Mouse (Mus musculus) lung, postnatal 0 days (tissue): ENCODE data around the gene Arhgap25.

Experiments used
- CTCF ChIP-seq: IDR thresholded peaks from 2 replicates; pipeline ENCODE4 v1.5.1; 2016; ENCODE audit warnings: antibody characterized with exemption, mild to moderate bottlenecking
- EP300 ChIP-seq: IDR thresholded peaks from 2 replicates; pipeline ENCODE4 v1.6.1; 2016; ENCODE audit warnings: antibody characterized with exemption, mild to moderate bottlenecking, control low read depth

GRCm38 (mm10) chr6:87564356-87564755 is 31.3 kb upstream of the Arhgap25 start:
- no peak for TF ChIP-seq CTCF
- no peak for TF ChIP-seq EP300
